Mouse (Mus musculus) testis, postnatal 10 days (tissue): ENCODE results near the gene Fam118b.

Source experiments
- DNase-seq: peaks from one replicate; pipeline ENCODE4 v3.0.0; 2021; ENCODE audit warnings: low spot score

The Fam118b gene

DNA sequence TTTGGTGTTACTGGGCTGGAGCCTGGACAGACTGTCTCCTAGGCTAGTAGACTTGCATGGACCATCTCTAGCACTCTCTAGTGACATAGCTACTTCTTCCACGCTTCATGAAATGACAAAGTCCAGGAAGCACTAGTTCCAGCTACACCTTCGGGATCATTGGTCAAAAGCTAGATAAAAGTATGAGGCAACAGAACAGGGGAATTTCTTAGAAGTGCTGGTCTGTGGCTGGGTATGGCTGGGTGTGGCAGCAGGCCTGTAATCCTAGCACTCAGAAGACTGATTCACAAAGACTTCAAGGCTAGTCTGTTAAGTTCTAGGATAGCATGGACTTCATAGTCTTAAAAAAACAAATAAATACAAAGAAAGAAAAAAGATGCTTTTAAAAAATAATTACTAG lies 4.2 kb downstream of the Fam118b start:
- DNase-seq = no peak

DNA sequence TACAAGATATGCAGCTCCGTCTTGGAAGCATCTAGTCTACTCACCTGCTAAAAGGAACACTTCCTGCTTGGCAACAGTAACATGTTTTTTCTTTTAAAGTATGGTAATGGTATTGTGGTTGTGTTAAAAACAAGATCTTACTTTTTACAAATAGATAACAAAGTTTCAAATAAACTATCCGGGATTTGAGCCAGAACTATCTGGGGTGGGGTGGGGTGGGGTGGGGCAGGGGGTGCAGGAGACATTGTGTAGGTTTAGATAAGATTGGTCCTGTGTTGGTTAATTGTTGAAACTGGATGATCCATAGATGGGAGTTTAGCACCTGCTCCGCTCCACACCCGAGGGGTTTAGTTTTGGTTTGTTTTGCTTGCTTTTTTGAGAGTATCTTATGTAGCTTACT lies 5.2 kb downstream of the Fam118b start:
- DNase-seq = no peak

GRCm38 (mm10) chr9:35257365-35257764 lies 10.2 kb downstream of the Fam118b start:
- no peak for DNase-seq

DNA sequence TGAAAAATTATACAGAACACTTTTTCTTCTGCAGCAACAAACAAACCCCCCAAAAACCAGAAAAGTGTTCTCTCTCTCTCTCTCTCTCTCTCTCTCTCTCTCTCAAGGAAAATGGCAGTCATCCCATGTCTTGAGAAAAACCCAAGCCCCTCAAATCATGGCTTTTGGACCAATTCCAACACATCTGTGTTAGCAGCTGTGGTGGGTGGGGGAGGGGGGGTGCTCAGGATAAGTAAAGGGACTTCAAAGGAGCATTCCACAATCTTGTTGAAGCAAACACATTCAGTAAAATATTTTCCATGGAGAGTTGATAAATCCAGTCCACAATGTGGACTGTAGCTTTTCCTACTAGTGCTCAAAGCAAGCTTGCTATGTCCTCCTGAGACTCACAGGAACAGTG lies 18.1 kb downstream of the Fam118b start:
- DNase-seq = no peak

- DNase-seq = no peak
Measured at GRCm38 (mm10) chr9:35247405-35247804, 20.2 kb downstream of the Fam118b start.

- no peak for DNase-seq
Measured at GRCm38 (mm10) chr9:35239734-35240133, 27.9 kb downstream of the Fam118b start.

DNA sequence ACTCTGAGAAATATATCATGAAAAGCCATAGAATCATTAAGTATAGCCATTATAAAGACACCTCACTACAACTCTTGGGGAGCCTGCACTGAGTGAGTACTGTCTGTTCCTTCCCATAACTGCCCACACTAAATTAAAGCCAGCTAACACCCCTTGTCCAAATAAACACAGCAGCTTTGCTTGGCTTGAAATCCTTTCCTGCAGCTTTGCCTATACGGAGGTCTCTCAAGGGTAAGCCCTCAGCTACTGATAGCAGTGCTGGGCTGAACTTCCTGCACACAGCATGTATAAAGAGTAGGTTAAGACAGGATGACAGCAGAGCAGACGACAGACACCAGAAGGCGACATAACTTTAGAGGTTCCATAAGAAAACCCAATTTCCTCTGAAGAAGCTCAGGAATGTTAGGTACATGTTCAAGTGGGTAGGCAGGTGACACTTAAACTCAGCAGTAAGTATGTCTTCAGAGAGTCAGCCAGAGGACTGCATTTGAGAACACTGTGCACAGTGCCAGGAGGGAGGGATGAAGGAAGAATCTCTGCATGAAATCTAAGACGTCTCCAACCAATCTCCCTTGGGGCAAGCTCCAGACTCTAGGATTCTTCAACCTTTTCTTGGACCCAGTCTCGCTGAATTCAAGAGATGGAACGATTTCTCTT lies 28.6 kb downstream of the Fam118b start:
- DNase-seq = no peak

DNA sequence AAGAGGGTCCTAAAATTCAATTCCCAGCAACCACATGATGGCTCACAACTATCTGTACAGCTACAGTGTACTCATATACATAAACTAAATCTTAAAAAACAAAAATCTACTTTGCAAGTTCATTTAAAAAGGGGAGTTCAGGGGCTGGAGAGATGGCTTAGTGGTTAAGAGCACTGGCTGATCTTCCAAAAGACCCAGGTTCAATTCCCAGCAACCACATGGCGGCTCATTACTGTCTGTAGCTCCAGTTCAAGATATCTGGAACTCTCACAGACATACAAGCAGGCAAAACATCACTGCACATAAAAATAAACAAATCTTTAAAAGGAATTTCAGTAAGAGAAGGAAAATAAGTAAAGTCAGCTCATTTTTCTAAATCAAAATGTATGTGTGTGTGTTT lies 29.2 kb downstream of the Fam118b start:
- DNase-seq = no peak

DNA sequence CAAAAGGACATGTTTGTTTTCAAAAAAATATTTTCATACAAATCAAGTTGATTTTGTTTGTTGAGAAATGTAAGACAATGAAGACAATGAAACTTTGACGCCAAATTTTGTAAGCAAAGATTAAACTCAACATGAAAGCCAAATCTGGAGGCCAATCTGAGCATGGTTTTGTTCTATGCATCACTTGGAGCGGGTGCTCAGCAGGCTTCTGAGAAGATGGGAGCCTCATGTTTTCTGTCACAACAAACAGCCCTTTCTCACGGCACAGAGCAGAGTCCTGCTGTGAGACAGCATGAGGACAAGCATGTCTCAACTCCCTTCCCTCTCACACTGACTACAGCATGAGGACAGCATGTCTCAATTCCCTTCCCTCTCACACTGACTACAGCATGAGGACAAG lies 31.6 kb downstream of the Fam118b start:
- DNase-seq = no peak

- DNase-seq = no peak
Measured at GRCm38 (mm10) chr9:35228671-35229070, 38.9 kb downstream of the Fam118b start.

DNA sequence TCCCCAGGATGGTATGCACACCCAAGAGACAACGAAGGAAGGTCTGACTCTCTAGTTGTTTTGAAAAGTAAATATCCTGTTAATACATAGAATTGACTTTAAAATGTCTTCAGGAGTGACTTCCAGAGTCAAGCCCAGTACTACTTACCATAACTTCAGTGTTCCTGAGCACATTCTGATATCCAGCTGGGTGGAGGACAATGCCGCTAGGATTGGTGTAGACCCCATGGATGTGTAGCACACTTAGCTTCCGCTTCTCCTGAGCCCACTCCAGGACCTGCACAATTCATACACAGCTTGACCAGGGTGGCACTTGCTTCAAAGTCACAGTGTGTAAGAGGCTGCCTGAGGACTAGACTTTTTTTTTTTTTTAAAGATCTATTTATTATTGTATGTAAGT lies 44.1 kb downstream of the Fam118b start:
- DNase-seq = no peak

- no peak for DNase-seq
Measured at GRCm38 (mm10) chr9:35217963-35218362, 49.6 kb downstream of the Fam118b start.

DNA sequence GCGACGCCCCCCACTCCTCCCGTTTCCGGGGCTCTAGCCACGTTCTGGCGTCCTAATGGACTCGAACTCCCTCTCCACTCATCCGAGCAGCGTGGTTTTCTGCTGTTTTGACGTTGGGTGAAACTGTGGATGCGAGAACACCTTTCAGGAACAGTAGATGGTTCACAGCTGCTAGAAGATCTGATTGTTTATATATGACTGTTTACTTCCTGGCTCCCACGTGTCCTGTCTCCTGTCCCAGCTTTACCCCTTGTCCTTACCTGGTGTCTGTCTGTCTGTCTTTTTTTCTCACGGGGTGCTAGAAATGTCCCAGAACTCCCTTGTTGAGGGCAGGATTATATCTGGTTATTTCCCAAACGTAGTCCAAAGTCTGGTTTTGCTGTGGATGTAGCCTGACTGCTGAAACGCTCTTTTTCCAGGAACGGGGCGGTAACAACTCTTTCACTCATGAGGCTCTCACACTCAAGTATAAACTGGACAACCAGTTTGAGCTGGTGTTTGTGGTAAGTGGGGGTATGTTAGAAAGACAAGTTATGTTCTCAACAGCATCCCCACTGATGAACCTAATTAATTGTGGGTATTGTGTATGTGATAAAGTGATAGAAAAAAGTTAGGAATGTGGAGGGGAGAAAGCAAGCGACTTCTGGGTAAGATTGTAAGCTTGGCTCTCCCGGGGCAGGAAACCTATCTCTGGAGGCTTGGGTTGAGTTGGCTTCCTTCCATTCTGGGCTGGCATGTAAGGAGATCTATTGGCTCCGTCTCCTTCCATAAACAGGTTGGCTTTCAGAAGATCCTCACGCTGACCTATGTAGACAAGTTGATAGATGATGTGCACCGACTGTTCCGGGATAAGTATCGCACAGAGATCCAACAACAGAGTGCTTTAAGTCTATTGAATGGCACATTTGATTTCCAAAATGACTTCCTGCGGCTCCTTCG lies 55.8 kb downstream of the Fam118b start:
- DNase-seq = no peak

DNA sequence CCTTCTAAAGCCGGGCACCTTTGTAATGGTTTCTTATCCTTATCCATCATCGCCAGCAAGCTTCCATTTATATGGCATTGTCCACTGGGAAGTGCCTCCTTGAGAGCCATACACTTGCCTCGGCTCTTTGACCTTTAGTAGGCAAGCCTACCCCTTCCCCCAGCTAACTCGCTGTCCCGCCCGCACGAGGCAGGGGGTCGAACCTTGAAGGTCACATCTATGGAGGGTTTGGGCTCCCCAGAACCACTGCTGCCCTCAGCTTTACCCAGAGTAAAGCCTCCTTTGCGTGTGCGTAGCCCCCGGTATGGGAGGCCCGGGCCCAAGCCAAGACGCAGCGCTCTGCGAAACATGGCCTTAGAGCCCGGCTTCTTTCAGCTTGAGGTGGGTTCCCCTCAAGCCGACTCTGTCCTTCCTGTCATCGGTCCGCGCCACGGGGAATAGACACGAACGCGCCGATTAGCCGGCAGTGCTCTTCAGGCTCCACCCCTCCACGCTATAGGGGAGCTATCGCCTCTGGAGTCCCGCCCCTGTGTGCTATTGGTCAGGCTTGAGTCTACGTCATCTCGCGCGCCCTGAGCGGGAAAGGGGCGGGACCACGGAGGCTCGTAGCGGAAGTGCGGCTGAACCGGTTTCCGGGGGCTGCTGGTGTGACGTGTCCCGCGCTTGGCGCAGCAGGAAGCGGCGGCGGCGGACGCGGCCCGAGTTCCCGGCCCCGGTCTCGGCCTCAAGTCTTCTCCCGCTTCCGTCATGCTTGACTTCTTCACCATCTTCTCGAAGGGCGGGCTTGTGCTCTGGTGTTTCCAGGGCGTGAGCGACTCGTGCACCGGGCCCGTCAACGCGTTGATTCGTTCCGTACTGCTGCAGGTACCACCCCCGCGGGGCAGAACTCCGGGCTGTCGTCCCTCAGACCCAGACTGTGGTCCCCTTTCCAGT lies 56.8 kb downstream of the Fam118b start, which contains the start of gene Foxred1:
Gene Foxred1, minus strand, starts transcription at position 514 of the 933 bp plus-strand sequence.
- peak; percentile 99 for DNase-seq

DNA sequence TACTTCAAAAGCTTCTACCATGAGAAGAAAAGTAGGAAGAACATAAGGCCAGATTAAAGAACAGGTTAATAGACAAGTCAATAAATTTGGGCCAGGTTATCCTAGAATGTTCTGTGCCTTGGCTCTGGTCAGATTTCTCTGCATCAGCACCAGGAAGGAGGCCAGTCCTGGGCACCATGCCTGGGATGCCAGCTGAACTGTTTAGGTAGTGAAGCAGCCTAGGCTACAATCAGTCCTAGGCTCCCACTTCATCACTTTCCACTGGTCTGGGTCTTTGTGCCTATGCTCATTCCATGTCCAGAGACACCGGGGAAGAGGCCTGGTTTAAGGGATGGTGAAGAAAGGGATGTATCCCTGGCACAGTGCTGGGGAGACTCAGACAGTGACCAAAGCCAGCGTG lies 63.2 kb downstream of the Fam118b start:
- DNase-seq = no peak

GRCm38 (mm10) chr9:35203536-35203935 lies 64.1 kb downstream of the Fam118b start:
- no peak for DNase-seq

- no peak for DNase-seq
Measured at GRCm38 (mm10) chr9:35200529-35201060, 67.0 kb downstream of the Fam118b start.

DNA sequence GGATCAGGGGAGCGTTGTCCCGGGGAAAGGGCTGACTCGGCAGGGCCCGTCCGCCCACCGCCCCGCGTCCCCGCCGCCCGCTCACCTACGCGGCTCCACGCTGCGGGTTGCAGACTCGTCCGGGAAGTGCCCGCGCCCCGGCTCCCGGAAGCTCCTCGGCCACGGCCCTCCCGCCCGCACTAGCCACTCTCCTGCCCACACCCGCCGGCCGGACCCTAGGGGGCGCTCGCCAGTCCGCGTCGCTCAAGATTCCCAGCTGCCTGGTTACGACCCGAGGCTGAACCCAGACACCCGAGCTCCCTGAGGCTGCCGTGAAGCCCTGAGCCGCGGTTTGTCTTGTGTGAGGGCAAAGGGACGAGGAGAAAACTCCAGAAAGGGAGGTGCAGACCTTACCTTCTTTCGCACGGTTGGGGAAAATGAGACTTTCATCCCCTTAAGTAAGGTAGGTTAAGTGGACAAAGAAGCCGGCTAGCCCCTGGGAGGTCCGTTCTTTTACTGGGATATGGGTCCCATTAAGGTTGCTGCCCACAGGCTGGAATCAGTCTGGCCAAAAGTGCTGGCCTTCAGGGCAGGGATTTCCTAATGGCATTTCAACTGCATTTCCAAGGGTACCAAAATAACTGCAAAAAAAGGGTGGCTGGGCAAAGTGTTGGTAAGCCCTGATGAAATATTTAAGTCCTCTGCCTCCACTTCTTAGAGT lies 67.7 kb downstream of the Fam118b start, which contains the start of the genes Srpr and Tirap:
Gene Srpr, plus strand, starts transcription at position 404 of the 700 bp plus-strand sequence.
Gene Tirap, minus strand, starts transcription at position 520 of the 700 bp plus-strand sequence.
- DNase-seq = peak; percentile 95

DNA sequence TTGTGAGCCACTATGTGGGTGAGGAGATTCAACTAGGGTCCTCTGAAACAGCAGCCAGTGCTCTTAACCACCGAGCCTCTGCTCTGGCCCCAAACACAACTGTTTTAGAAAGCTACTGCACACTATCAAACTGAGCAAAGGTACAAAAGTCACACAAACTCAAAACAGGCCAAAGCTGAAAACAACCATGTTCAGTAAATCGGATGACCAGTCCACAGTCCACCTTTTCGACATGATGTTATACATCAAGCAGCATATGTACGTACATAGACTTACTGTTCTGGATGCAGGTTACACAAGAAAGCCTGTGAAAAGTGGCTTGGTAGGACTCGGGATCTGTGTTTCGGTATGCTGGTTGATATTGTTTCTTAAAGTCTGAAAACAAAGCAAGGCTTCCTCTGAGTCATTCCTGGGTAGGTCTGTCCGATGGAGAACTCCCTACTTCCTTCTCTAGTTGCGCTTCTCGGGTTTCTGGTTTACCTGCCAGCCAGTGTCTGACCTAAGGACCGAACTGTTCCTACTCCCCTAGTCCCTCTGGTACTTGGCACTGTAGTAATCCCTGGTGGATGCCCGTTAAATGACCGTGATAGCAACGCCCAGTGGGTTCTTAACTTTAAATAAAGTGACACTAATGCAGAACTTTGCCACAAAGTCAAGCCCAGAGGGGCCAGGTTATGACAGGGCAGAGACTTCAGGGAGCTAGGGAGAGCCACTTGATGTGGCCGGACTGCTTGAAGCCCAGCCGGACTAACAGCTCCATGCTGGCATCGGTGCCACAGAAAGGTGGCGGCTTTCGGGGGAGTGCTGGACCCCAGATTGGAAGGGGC lies 68.4 kb downstream of the Fam118b start:
- DNase-seq = no peak

DNA sequence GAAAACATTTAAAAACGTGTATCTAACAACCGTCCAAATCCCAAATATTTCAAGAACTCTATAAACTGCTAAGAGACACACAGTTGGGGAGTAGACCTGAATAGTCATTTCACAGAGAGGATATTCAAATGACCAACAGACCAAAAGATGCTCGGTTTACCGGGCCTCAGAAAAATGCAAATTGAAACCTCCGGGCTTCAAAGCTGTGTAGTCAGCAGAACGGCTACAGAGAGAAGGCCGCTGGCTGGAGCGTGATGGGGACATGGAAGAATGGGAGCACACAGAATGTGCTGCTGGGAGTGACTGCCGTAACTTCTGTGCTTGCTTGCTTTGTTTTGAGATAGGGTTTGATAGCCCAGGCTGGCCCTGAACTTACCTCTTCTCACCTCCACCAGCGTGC lies 69.3 kb downstream of the Fam118b start:
- DNase-seq = no peak
